Mouse (Mus musculus) stomach, embryonic 15.5 days (tissue): ENCODE measurements around the gene Bicral. TPM values are rescaled to one million over a fixed set of nuclear protein-coding genes. Genes with fewer than 3 reads are reported as not detected.
"Not testable (repeated sequence)": the region's sequence is repeated elsewhere in the genome, so short reads cannot be mapped to it uniquely, and the experiment has no call there.

Source experiments
- ATAC-seq: fragments of 200-750 bp; cut with Nextera tagmentation; 2 replicates; pipeline ENCODE4 v1.8.0; 2017; ENCODE audit warnings: low read depth, moderate number of reproducible peaks, moderate TSS enrichment; ENCODE audit not compliant: insufficient read depth, low FRiP score
- H3K27ac ChIP-seq: fragments of 300-500 bp; sonication (generic); 2 replicates; pipeline ENCODE4 v1.5.1; 2015; ENCODE audit warnings: mild to moderate bottlenecking, inconsistent platforms
- H3K27me3 ChIP-seq: fragments of 300-500 bp; sonication (generic); replicated peaks from 2 replicates; pipeline ENCODE4 v1.6.1; 2015; ENCODE audit warnings: inconsistent platforms
- H3K36me3 ChIP-seq: fragments of 300-500 bp; sonication (generic); 2 replicates; pipeline ENCODE4 v1.6.1; 2015; ENCODE audit warnings: inconsistent platforms
- H3K4me1 ChIP-seq: fragments of 300-500 bp; sonication (generic); 2 replicates; pipeline ENCODE4 v1.6.1; 2015; ENCODE audit warnings: inconsistent platforms
- H3K4me2 ChIP-seq: fragments of 300-500 bp; sonication (generic); 2 replicates; pipeline ENCODE4 v1.6.1; 2015; ENCODE audit warnings: mild to moderate bottlenecking, inconsistent platforms
- H3K4me3 ChIP-seq: fragments of 300-500 bp; sonication (generic); replicated peaks from 2 replicates; pipeline ENCODE4 v1.5.1; 2015; ENCODE audit warnings: inconsistent platforms
- H3K9ac ChIP-seq: fragments of 300-500 bp; sonication (generic); 2 replicates; pipeline ENCODE4 v1.6.1; 2015; ENCODE audit warnings: inconsistent platforms
- H3K9me3 ChIP-seq: fragments of 300-500 bp; sonication (generic); 2 replicates; pipeline ENCODE4 v1.6.1; 2016; ENCODE audit warnings: inconsistent platforms
- WGBS: fragments of 180-500 bp; shearing (Covaris S2); methylation state at CpG from one replicate; pipeline ENCODE4 v1.1.7; 2015; 5-methylcytosine and 5-hydroxymethylcytosine counted together
- polyA plus RNA-seq: library from polyadenylated mRNA; unstranded; fragments of >200 nt; fragmentation: Nextera tagmentation; extraction: Ambion mirVana; gene quantifications from 2 replicates; pipeline ENCODE4 v1.2.1, GENCODE M21; 2015

Gene Bicral
- polyA plus RNA-seq, 1 experiment from 2014 or later: 4.6 TPM

DNA sequence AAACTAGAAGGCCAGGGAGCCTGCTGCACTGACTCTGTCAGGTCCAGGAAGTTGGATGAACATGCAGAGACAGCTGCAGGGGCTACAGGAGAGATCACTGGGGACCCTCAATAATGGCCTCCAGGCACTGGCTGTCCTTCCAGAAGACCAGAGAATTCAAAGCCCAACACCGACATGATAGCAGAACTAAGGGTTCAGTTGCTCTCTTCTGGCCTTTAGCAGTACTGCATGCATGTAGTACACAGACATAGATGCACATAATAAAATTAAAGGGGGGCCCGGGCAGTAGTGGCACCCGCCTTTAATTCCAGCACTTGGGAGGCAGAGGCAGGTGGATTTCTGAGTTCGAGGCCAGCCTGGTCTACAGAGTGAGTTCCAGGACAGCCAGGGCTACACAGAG lies 87.3 kb downstream of the Bicral start:
- no peak for ATAC-seq
- Histone ChIP-seq H3K4me2 (no peak overlapping the region), H3K4me3 (no peak overlapping the region), H3K36me3 (peaks cover 12% of the 10 kb centered on the region), H3K9ac (no peak overlapping the region), H3K9me3 (no peaks in the 10 kb centered on the region), H3K27me3 (no peaks in the 10 kb centered on the region), H3K4me1 (peaks cover 11% of the 10 kb centered on the region), H3K27ac (no peak overlapping the region)
- 81% methylated on average over 4 of the region's 4 CpGs for WGBS

GRCm38 (mm10) chr17:46770546-46770945 lies 87.7 kb downstream of the Bicral start:
- 85% methylated on average over 11 of the region's 11 CpGs for WGBS
- Histone ChIP-seq H3K27me3 (no peaks in the 10 kb centered on the region), H3K4me3 (no peak overlapping the region), H3K9me3 (no peaks in the 10 kb centered on the region), H3K27ac (no peak overlapping the region), H3K9ac (no peak overlapping the region), H3K4me1 (peaks cover 11% of the 10 kb centered on the region), H3K36me3 (peaks cover 7% of the 10 kb centered on the region), H3K4me2 (no peak overlapping the region)
- ATAC-seq: no peak

DNA sequence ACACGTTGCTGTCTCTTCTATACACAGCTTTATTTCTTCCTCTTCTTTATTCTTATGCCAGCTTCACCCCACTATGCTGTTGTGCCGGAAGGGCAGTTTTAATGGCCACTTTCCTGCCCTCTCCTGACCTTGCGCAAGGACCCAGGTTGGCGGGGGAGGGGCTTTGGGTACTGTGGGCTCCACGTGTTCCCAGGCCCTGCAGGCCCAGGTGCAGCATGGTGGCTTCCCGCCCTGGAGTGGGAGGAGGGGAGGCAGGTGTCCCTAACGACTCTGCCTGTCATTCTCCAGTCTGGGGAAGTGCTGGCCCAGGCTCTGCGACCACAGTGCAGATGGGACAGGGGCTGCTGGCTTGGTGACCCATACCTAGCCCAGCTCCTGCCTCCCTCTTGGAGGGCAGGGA lies 90.4 kb downstream of the Bicral start:
- Histone ChIP-seq H3K36me3 (no peaks in the 10 kb centered on the region), H3K4me3 (no peak overlapping the region), H3K4me1 (peaks cover 5% of the 10 kb centered on the region), H3K4me2 (no peak overlapping the region), H3K27me3 (no peaks in the 10 kb centered on the region), H3K9me3 (no peaks in the 10 kb centered on the region), H3K9ac (no peak overlapping the region), H3K27ac (no peak overlapping the region)
- ATAC-seq: no peak
- WGBS: 44% methylated on average over 8 of the region's 8 CpGs

DNA sequence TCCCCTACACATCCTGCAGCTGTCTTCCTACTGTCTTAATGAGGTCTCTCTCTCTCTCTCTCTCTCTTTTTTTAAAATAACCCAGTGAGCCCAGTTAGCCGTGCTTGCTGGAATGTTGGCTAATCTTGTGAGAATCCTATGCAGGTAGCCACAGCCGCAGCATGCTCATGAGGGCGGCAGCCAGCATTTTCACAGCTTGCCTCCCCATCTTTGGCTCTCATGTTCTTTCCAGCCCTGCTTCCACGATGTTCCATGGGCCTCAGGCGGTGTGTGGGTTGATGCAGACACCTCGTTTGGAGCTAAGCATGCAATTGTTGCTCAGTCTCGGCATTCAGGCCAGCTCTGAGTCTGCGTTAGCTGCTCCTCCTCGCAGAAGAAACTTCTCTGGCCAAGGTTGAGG lies 93.4 kb downstream of the Bicral start:
- H3K36me3 ChIP-seq, ATAC-seq, H3K4me3 ChIP-seq, H3K9me3 ChIP-seq, H3K9ac ChIP-seq, H3K4me1 ChIP-seq, H3K4me2 ChIP-seq, H3K27me3 ChIP-seq, H3K27ac ChIP-seq: not testable (repeated sequence)
- WGBS: 63% methylated on average over 9 of the region's 9 CpGs

DNA sequence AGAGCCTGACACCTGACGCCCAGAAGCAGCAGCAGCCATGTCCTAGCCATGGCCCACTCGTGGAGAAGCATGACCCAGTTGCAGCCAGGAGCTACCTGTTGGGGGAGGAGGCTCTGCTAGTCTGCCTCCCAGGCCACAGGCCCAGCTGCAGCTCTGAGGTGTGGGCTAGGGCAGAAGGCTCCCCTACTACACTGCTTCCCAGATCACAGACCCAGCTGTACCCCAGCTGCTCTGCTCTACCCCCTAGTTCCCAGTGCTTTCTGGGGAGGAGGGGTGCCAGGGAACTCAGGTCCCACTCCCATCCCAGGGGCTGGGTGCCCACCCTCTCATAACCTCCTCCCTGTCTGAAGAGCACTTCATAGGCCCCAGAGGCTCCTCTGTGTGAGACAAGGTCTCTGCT lies 94.7 kb downstream of the Bicral start, which contains the start of gene Ptcra:
Gene Ptcra, minus strand, starts transcription at position 169 of the 400 bp plus-strand sequence.
- Histone ChIP-seq H3K4me2 (no peak within 1 kb of the TSS), H3K9me3 (no peaks in the 10 kb centered on the region), H3K4me1 (no peaks in the 10 kb centered on the region), H3K36me3 (no peaks in the 10 kb centered on the region), H3K27me3 (no peaks in the 10 kb centered on the region), H3K4me3 (no peak within 1 kb of the TSS), H3K9ac (no peak within 1 kb of the TSS), H3K27ac (no peak within 1 kb of the TSS)
- 57% methylated on average over 2 of the region's 2 CpGs for WGBS
- ATAC-seq: no peak

- Histone ChIP-seq H3K9me3 (no peaks in the 10 kb centered on the region), H3K9ac (no peak overlapping the region), H3K27ac (no peak overlapping the region), H3K4me1 (no peaks in the 10 kb centered on the region), H3K36me3 (no peaks in the 10 kb centered on the region), H3K27me3 (no peaks in the 10 kb centered on the region), H3K4me2 (no peak overlapping the region), H3K4me3 (no peak overlapping the region)
- ATAC-seq: no peak
- WGBS: 80% methylated on average over 12 of the region's 12 CpGs
These were observed 99.5 kb downstream of the Bicral start for GRCm38 (mm10) chr17:46758753-46759152.

DNA sequence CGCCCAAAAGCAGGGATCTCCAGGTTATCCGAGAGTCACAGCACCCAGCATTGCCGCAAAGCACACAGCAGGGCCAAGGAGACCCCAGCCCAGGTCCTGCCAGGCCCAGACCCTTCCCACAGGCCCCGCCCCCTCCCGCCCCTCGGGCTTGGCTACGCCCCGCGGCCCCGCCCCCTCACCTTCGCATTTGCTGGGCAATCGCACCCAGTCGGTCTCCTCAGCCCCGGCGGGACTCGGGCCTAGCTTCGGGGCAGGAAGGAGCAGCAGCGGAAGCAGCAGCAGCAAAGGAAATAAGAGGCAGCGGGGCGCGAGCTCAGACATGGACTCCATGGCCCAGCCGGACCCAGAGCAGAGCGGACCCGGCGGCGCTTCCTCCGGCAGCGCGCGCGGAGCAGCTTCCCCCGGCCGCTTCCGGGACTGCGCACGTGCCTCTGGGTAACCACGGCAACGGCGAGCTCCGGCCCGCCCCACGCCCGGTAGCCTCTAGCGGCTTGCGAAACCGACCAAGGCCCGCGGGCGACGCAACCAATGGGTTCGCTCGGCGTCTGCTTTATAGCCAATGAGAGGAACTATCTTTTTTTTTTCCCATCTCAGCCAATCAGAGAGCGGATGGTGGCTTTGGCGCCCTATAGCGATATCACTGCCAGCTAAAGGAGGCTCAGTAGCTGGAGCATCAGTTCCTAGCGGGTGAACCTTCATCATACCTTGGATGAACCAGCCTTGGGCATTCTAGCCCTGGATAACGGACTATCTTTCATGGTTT lies 106.3 kb downstream of the Bicral start, which contains the start of gene Cnpy3:
Gene Cnpy3, minus strand, starts transcription at position 421 of the 763 bp plus-strand sequence.
- Histone ChIP-seq H3K27me3 (no peaks in the 10 kb centered on the region), H3K9ac (peak within 1 kb of the TSS; percentile 63), H3K9me3 (no peaks in the 10 kb centered on the region), H3K36me3 (no peaks in the 10 kb centered on the region), H3K4me3 (peak within 1 kb of the TSS; percentile 68), H3K4me2 (peak within 1 kb of the TSS; percentile 77), H3K27ac (peak within 1 kb of the TSS; percentile 84), H3K4me1 (peaks cover 10% of the 10 kb centered on the region)
- ATAC-seq: peak; percentile 99
- under 1% methylated on average over 57 of the region's 58 CpGs for WGBS

GRCm38 (mm10) chr17:46751056-46751793 lies 107.1 kb downstream of the Bicral start:
- Histone ChIP-seq H3K27me3 (no peaks in the 10 kb centered on the region), H3K27ac (peak overlapping the region; percentile 84), H3K9me3 (no peaks in the 10 kb centered on the region), H3K36me3 (no peaks in the 10 kb centered on the region), H3K4me2 (peak overlapping the region; percentile 77), H3K4me1 (peaks cover 10% of the 10 kb centered on the region), H3K4me3 (peak overlapping the region; percentile 68), H3K9ac (peak overlapping the region; percentile 63)
- 15% methylated on average over 16 of the region's 16 CpGs for WGBS
- ATAC-seq: no peak; the same call in 1 of the 2 replicates

GRCm38 (mm10) chr17:46750580-46750979 lies 107.7 kb downstream of the Bicral start:
- H3K9ac ChIP-seq: peak overlapping the region; percentile 63; the same call in 1 of the 2 replicates
- H3K27ac ChIP-seq: no peak overlapping the region
- H3K9me3 ChIP-seq: no peaks in the 10 kb centered on the region
- H3K4me3 ChIP-seq: peak overlapping the region; percentile 68
- WGBS: 82% methylated on average over 4 of the region's 4 CpGs
- H3K4me1 ChIP-seq: peaks cover 10% of the 10 kb centered on the region
- no peaks in the 10 kb centered on the region for H3K36me3 ChIP-seq
- ATAC-seq: no peak
- H3K4me2 ChIP-seq: peak overlapping the region; percentile 77
- H3K27me3 ChIP-seq: no peaks in the 10 kb centered on the region

- Histone ChIP-seq H3K27me3 (no peaks in the 10 kb centered on the region), H3K9me3 (no peaks in the 10 kb centered on the region), H3K36me3 (peaks cover 6% of the 10 kb centered on the region; the same call in 1 of the 2 replicates), H3K4me1 (peaks cover 10% of the 10 kb centered on the region), H3K4me3 (no peak overlapping the region), H3K27ac (no peak overlapping the region), H3K9ac (no peak overlapping the region), H3K4me2 (no peak overlapping the region)
- 90% methylated on average over 5 of the region's 5 CpGs for WGBS
- ATAC-seq: no peak
These were observed 109.0 kb downstream of the Bicral start for GRCm38 (mm10) chr17:46749282-46749681.
